Mouse (Mus musculus): ENCODE data around the gene Ttc7b. TPM values are rescaled to one million over a fixed set of nuclear protein-coding genes. Genes with fewer than 3 reads are reported as not detected.

The Ttc7b gene
- polyA plus RNA-seq, 1 experiment from 2014 or later: 1.0 TPM

DNA sequence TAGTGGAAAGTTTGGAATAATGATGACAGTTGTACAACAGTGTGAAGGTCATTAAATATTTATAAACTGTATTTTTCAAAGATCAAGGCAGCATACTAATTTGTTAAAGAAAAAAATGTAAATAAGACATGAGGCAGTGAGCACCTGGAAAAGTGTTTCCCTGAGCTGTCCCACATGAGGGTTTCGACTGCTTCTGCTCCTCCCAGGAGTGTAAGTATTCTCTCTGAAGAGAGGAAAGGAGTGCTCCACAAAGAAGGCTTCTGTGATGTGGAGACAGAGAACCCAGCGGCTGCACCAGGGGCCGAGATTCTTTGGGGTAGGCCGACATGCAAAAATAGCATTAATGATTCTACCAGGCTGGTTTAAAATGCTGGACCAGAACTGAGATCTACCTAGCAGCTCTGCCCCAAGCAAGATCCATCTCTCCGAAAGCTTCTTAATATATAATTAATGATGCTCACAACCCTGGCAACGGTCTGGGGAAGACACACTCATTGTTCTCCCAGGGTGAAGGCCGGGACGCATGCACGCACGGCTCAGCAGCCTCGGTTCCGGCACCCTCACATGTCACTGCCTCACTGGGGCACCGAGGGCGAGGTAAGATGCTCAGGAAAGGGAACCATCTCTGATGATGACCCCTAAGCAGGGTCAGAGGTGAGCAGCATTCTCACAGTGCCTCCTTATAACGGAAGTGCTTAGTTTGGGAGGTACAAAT is 123.0 kb downstream of the Ttc7b start:
- no peaks in the 10 kb centered on the region for H3K27me3 ChIP-seq
- H3K9me3 ChIP-seq (replicated peaks): no peaks in the 10 kb centered on the region
- 81% methylated on average over 15 of the region's 15 CpGs for WGBS (ENCODE audit: insufficient replicate concordance)
- H3K4me2 ChIP-seq: no peak overlapping the region
- H3K9ac ChIP-seq: no peak overlapping the region
- no peak overlapping the region for H3K4me3 ChIP-seq (replicated peaks)
- no peak for ATAC-seq (ENCODE audit: insufficient read depth)
- H3K27ac ChIP-seq (replicated peaks): no peak overlapping the region
- H3K36me3 ChIP-seq (replicated peaks): no peaks in the 10 kb centered on the region
- peaks cover 13% of the 10 kb centered on the region for H3K4me1 ChIP-seq (replicated peaks)

- Histone ChIP-seq H3K9me3 (replicated peaks) (no peaks in the 10 kb centered on the region), H3K36me3 (replicated peaks) (no peaks in the 10 kb centered on the region), H3K27me3 (no peaks in the 10 kb centered on the region), H3K4me2 (no peak overlapping the region), H3K4me1 (replicated peaks) (peaks cover 13% of the 10 kb centered on the region), H3K27ac (replicated peaks) (no peak overlapping the region), H3K9ac (no peak overlapping the region), H3K4me3 (replicated peaks) (no peak overlapping the region)
- no peak for ATAC-seq (ENCODE audit: insufficient read depth)
- WGBS (ENCODE audit: insufficient replicate concordance): 67% methylated on average over 2 of the region's 2 CpGs
Observed at GRCm38 (mm10) chr12:100396806-100397205, 123.8 kb downstream of the Ttc7b start.

GRCm38 (mm10) chr12:100393532-100393931 is 127.1 kb downstream of the Ttc7b start:
- H3K9ac ChIP-seq: no peak overlapping the region
- H3K9me3 ChIP-seq (replicated peaks): no peaks in the 10 kb centered on the region
- no peak overlapping the region for H3K27ac ChIP-seq (replicated peaks)
- H3K4me1 ChIP-seq (replicated peaks): peaks cover 3% of the 10 kb centered on the region; the same call in 1 of the 2 replicates
- no peak overlapping the region for H3K4me2 ChIP-seq
- ATAC-seq (ENCODE audit: insufficient read depth): no peak
- no peak overlapping the region for H3K4me3 ChIP-seq (replicated peaks)
- no peaks in the 10 kb centered on the region for H3K27me3 ChIP-seq
- no peaks in the 10 kb centered on the region for H3K36me3 ChIP-seq (replicated peaks)
- 23% methylated on average over 3 of the region's 3 CpGs for WGBS (ENCODE audit: insufficient replicate concordance)

DNA sequence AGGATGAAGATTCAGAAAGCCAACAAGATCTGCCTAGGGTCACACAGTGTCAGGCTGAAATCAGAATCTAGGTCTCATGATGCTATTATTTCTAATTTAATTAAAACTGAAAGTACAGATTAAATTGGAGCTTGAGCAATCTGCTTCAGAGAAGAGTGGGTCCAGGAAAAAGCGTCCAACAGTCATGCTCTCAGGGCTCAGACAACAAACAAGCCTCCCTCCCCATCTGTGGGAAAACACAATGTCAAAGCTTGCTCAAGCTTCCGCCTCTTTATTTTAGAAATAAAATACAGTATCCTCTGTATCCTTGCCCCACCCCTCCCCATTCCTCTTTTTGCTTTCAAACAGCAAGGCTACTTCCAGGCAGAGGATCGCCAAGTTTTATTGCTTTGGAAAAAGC is 127.5 kb downstream of the Ttc7b start:
- 67% methylated on average over 3 of the region's 3 CpGs for WGBS (ENCODE audit: insufficient replicate concordance)
- H3K27ac ChIP-seq (replicated peaks): no peak overlapping the region
- H3K4me2 ChIP-seq: no peak overlapping the region
- no peak for ATAC-seq (ENCODE audit: insufficient read depth)
- H3K36me3 ChIP-seq (replicated peaks): no peaks in the 10 kb centered on the region
- H3K4me3 ChIP-seq (replicated peaks): no peak overlapping the region
- H3K9me3 ChIP-seq (replicated peaks): no peaks in the 10 kb centered on the region
- no peak overlapping the region for H3K9ac ChIP-seq
- peaks cover 3% of the 10 kb centered on the region; the same call in 1 of the 2 replicates for H3K4me1 ChIP-seq (replicated peaks)
- H3K27me3 ChIP-seq: no peaks in the 10 kb centered on the region

DNA sequence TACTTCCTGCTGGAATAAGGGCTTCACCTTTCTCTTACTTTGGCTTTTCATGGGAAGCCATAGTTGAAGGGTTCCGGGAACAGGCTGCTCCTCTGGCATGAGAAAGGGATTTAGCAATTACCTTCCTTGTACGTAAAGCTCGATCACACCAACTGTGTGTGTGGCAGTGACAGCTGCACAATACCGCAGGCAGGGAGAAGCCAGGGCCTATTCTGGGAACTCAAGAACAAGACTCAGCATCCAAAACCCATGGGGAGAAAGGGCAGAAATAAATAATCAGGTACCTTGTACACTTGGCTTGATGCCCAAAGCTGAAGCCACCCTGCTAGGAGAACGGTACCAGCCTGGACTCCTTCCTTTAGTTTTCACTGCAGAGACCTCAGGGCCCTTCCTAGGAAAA is 128.2 kb downstream of the Ttc7b start:
- Histone ChIP-seq H3K4me3 (replicated peaks) (no peak overlapping the region), H3K9me3 (replicated peaks) (no peaks in the 10 kb centered on the region), H3K9ac (no peak overlapping the region), H3K27ac (replicated peaks) (no peak overlapping the region), H3K4me1 (replicated peaks) (peaks cover 3% of the 10 kb centered on the region; the same call in 1 of the 2 replicates), H3K4me2 (no peak overlapping the region), H3K27me3 (no peaks in the 10 kb centered on the region), H3K36me3 (replicated peaks) (no peaks in the 10 kb centered on the region)
- no peak for ATAC-seq (ENCODE audit: insufficient read depth)
- WGBS (ENCODE audit: insufficient replicate concordance): 77% methylated on average over 5 of the region's 5 CpGs

- ATAC-seq (ENCODE audit: insufficient read depth): no peak
- no peaks in the 10 kb centered on the region for H3K9me3 ChIP-seq (replicated peaks)
- no peak overlapping the region for H3K27ac ChIP-seq (replicated peaks)
- no peak overlapping the region for H3K4me2 ChIP-seq
- H3K36me3 ChIP-seq (replicated peaks): no peaks in the 10 kb centered on the region
- no peak overlapping the region for H3K9ac ChIP-seq
- H3K4me3 ChIP-seq (replicated peaks): no peak overlapping the region
- WGBS (ENCODE audit: insufficient replicate concordance): 53% methylated on average over 9 of the region's 9 CpGs
- no peaks in the 10 kb centered on the region for H3K27me3 ChIP-seq
- H3K4me1 ChIP-seq (replicated peaks): peaks cover 3% of the 10 kb centered on the region; the same call in 1 of the 2 replicates
Observed at GRCm38 (mm10) chr12:100391890-100392289, 128.7 kb downstream of the Ttc7b start.

- H3K36me3 ChIP-seq (replicated peaks): no peaks in the 10 kb centered on the region
- no peak overlapping the region for H3K4me3 ChIP-seq (replicated peaks)
- H3K27me3 ChIP-seq: no peaks in the 10 kb centered on the region
- H3K9me3 ChIP-seq (replicated peaks): no peaks in the 10 kb centered on the region
- peaks cover 3% of the 10 kb centered on the region; the same call in 1 of the 2 replicates for H3K4me1 ChIP-seq (replicated peaks)
- H3K27ac ChIP-seq (replicated peaks): no peak overlapping the region
- ATAC-seq (ENCODE audit: insufficient read depth): no peak
- 66% methylated on average over 12 of the region's 12 CpGs for WGBS (ENCODE audit: insufficient replicate concordance)
- H3K4me2 ChIP-seq: no peak overlapping the region
- H3K9ac ChIP-seq: no peak overlapping the region
Observed at GRCm38 (mm10) chr12:100389878-100390710, 130.5 kb downstream of the Ttc7b start.

- H3K4me3 ChIP-seq (replicated peaks): no peak overlapping the region
- no peaks in the 10 kb centered on the region for H3K27me3 ChIP-seq
- 0 out of 2 replicates have a peak, but pooled peaks cover 2% of the 10 kb centered on the region for H3K36me3 ChIP-seq (replicated peaks)
- WGBS (ENCODE audit: insufficient replicate concordance): 69% methylated on average over 3 of the region's 3 CpGs
- no peaks in the 10 kb centered on the region for H3K9me3 ChIP-seq (replicated peaks)
- no peak overlapping the region for H3K4me2 ChIP-seq
- no peak overlapping the region for H3K9ac ChIP-seq
- ATAC-seq (ENCODE audit: insufficient read depth): no peak
- H3K4me1 ChIP-seq (replicated peaks): no peaks in the 10 kb centered on the region
- H3K27ac ChIP-seq (replicated peaks): no peak overlapping the region
Observed at GRCm38 (mm10) chr12:100386259-100386658, 134.4 kb downstream of the Ttc7b start.

GRCm38 (mm10) chr12:100382526-100382925 is 138.1 kb downstream of the Ttc7b start:
- H3K9me3 ChIP-seq (replicated peaks): no peaks in the 10 kb centered on the region

DNA sequence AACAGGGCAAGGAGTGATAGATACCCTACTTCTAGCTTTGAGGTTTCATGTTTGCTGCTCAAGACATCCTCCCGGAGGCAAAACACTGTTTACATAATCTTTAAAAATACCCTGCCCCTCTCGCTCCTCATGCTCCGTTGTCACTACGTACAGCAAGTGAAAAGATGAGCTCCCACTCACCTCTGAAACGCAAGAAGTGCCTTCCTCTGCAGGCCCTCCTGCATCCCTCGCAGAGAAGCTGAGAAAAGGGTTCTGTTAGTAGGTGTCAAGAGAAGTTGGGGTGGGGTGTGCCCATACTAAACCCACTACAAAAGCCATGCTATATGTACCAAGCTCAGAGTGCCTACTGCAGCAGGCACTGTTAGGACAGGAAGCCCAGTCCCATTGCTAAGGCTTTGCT is 138.7 kb downstream of the Ttc7b start:
- Histone ChIP-seq H3K4me1 (replicated peaks) (no peaks in the 10 kb centered on the region), H3K4me3 (replicated peaks) (no peak overlapping the region), H3K4me2 (no peak overlapping the region), H3K27ac (replicated peaks) (no peak overlapping the region), H3K27me3 (no peaks in the 10 kb centered on the region), H3K9ac (no peak overlapping the region), H3K36me3 (replicated peaks) (0 out of 2 replicates have a peak, but pooled peaks cover 3% of the 10 kb centered on the region), H3K9me3 (replicated peaks) (no peaks in the 10 kb centered on the region)
- no peak for ATAC-seq (ENCODE audit: insufficient read depth)
- 74% methylated on average over 6 of the region's 6 CpGs for WGBS (ENCODE audit: insufficient replicate concordance)

More at GRCm38 (mm10) chr12:100382526-100382925, 138.1 kb downstream of the Ttc7b start:
- no peak overlapping the region for H3K4me2 ChIP-seq
- no peak for ATAC-seq (ENCODE audit: insufficient read depth)
- H3K27ac ChIP-seq (replicated peaks): no peak overlapping the region
- 0 out of 2 replicates have a peak, but pooled peaks cover 3% of the 10 kb centered on the region for H3K36me3 ChIP-seq (replicated peaks)
- no peak overlapping the region for H3K9ac ChIP-seq
- no peaks in the 10 kb centered on the region for H3K27me3 ChIP-seq
- H3K4me3 ChIP-seq (replicated peaks): no peak overlapping the region
- H3K4me1 ChIP-seq (replicated peaks): no peaks in the 10 kb centered on the region

- H3K9ac ChIP-seq: no peak overlapping the region
- WGBS (ENCODE audit: insufficient replicate concordance): 68% methylated on average over 14 of the region's 14 CpGs
- no peak for ATAC-seq (ENCODE audit: insufficient read depth)
Observed at GRCm38 (mm10) chr12:100380697-100381291, 139.8 kb downstream of the Ttc7b start.

More at GRCm38 (mm10) chr12:100380697-100381291, 139.8 kb downstream of the Ttc7b start:
- H3K9me3 ChIP-seq (replicated peaks): no peaks in the 10 kb centered on the region
- 0 out of 2 replicates have a peak, but pooled peaks cover 3% of the 10 kb centered on the region for H3K36me3 ChIP-seq (replicated peaks)
- no peak overlapping the region for H3K4me2 ChIP-seq
- H3K27ac ChIP-seq (replicated peaks): no peak overlapping the region
- H3K27me3 ChIP-seq: no peaks in the 10 kb centered on the region
- no peaks in the 10 kb centered on the region for H3K4me1 ChIP-seq (replicated peaks)
- no peak overlapping the region for H3K4me3 ChIP-seq (replicated peaks)
